Mouse (Mus musculus) common myeloid progenitor, adult 5-6 weeks (primary cell): ENCODE data around the gene Maml3. TPM values are rescaled to one million over a fixed set of nuclear protein-coding genes. Genes with fewer than 3 reads are reported as not detected.

ENCODE experiments used
- ATAC-seq: replicated peaks from 2 replicates; pipeline ENCODE4 v1.8.0; 2016; ENCODE audit warnings: low read depth, mild to moderate bottlenecking, moderate TSS enrichment, inconsistent platforms; ENCODE audit not compliant: poor library complexity, severe bottlenecking
- total RNA-seq: library from RNA; stranded (forward); fragments of 200-1000, 187-1606 nt; gene quantifications from 2 replicates; pipeline ENCODE4 v1.2.3, GENCODE M21; 2017

Gene Maml3
- total RNA-seq, 1 experiment from 2014 or later, result 15.5 TPM

GRCm38 (mm10) chr3:51847262-51847661 lies 257.6 kb downstream of the Maml3 start:
- peak; percentile 79 for ATAC-seq

GRCm38 (mm10) chr3:51844255-51844654 lies 260.6 kb downstream of the Maml3 start:
- no peak for ATAC-seq

- no peak for ATAC-seq
Measured at GRCm38 (mm10) chr3:51842140-51842539, 262.7 kb downstream of the Maml3 start.

GRCm38 (mm10) chr3:51841598-51841997 lies 263.3 kb downstream of the Maml3 start:
- ATAC-seq, result no peak

- ATAC-seq, result no peak
Measured at GRCm38 (mm10) chr3:51841177-51841576, 263.7 kb downstream of the Maml3 start.

- ATAC-seq, result no peak
Measured at GRCm38 (mm10) chr3:51840095-51840805, 264.6 kb downstream of the Maml3 start.

- ATAC-seq, result no peak
Measured at GRCm38 (mm10) chr3:51839353-51839715, 265.5 kb downstream of the Maml3 start.

- no peak for ATAC-seq
Measured at GRCm38 (mm10) chr3:51838696-51839352, 266.1 kb downstream of the Maml3 start.

- ATAC-seq, result no peak
Measured at GRCm38 (mm10) chr3:51832985-51833384, 271.9 kb downstream of the Maml3 start.

GRCm38 (mm10) chr3:51830821-51831429 lies 274.0 kb downstream of the Maml3 start:
- no peak for ATAC-seq

GRCm38 (mm10) chr3:51825530-51825929 lies 279.3 kb downstream of the Maml3 start:
- no peak for ATAC-seq

GRCm38 (mm10) chr3:51824506-51824905 lies 280.4 kb downstream of the Maml3 start:
- no peak for ATAC-seq

GRCm38 (mm10) chr3:51821551-51821950 lies 283.3 kb downstream of the Maml3 start:
- no peak for ATAC-seq

GRCm38 (mm10) chr3:51819109-51819508 lies 285.8 kb downstream of the Maml3 start:
- ATAC-seq, result no peak

GRCm38 (mm10) chr3:51817919-51818318 lies 287.0 kb downstream of the Maml3 start:
- no peak for ATAC-seq

- ATAC-seq, result no peak
Measured at GRCm38 (mm10) chr3:51817329-51817728, 287.5 kb downstream of the Maml3 start.

GRCm38 (mm10) chr3:51816517-51817285 lies 288.2 kb downstream of the Maml3 start:
- no peak for ATAC-seq

- ATAC-seq, result peak; percentile 37; the same call in 1 of the 2 replicates
Measured at GRCm38 (mm10) chr3:51814073-51814472, 290.8 kb downstream of the Maml3 start.

- no peak for ATAC-seq
Measured at GRCm38 (mm10) chr3:51813186-51813585, 291.7 kb downstream of the Maml3 start.

- ATAC-seq, result no peak
Measured at GRCm38 (mm10) chr3:51810731-51811130, 294.1 kb downstream of the Maml3 start.

GRCm38 (mm10) chr3:51809822-51810221 lies 295.1 kb downstream of the Maml3 start:
- no peak for ATAC-seq
